Mouse (Mus musculus) heart, adult 2 months (tissue): ENCODE measurements at regions not wholly inside any gene's neighbourhood (a gene's known extent, or its start where the extent isn't known, plus 50 kb on each side); places are given as distances from the start of the nearest gene placed in this dataset.

Experiments used
- CTCF ChIP-seq: fragments of 200-600 bp; IDR thresholded peaks from 2 replicates; pipeline ENCODE4 v1.8.1; 2022; ENCODE audit warnings: antibody characterized with exemption, mild to moderate bottlenecking, moderate library complexity
- EP300 ChIP-seq: fragments of 200-500 bp; IDR thresholded peaks from 2 replicates; pipeline ENCODE4 v1.6.1; 2011; ENCODE audit warnings: low read depth, low read length, control low read depth; ENCODE audit not compliant: insufficient read depth
- POLR2A ChIP-seq: fragments of 200-500 bp; IDR thresholded peaks from 2 replicates; pipeline ENCODE4 v1.6.1; 2011; ENCODE audit warnings: mild to moderate bottlenecking, low read depth, low read length, control low read depth; ENCODE audit not compliant: insufficient read depth

DNA sequence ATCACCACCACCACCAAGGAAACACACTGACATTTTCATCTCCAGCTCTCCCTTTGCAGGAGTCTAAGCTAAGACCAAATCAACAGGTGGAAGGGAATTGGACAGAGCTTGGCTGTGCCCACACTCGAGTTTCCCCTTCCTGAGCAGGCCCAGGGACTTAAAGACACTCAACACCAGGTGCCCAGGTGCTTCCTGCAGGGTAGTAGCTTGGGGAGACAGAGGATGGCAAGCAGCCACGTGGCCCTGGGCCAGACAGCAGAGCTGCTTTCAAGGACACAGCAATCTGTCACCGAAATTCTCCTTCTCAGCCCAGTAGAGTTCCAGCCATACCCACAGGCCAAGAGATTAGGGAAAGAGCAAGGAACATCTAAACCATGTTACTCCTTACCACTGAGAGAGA lies 266.9 kb downstream of the H2al1j start:
- TF ChIP-seq POLR2A = no peak
- TF ChIP-seq CTCF = no peak
- no peak for TF ChIP-seq EP300
